ENCODE assay signal across 22 mouse cellular contexts in the genomic region with DNA sequence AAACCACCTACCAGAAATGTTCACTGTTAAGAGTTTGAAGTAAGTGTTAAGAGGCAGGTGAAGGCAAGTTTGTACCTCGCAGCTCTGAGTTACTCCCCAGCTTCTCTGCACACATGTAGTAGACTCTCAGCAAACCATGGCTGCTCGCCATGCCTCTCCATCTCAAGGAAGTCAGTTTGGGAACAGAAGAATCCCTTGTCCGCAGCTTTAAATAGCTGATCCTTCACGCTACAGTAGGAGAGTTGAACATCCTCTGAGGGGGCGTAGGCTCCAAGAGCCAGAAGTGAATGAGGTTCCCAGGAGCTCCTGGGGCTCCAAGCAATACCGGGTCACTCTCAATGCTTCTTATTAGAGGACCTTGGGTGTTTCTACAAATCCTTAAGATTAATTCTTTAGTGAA.
"Had no signal": no experiment of that assay in that cellular context is flagged by ENCODE, and none has a peak within 500 bp of the region (broad histone marks: within the 10 kb centered on the region; RNA-seq: fewer than 3 reads in every experiment).

No protein-coding gene starts in this region.

- DNase-seq: heart, postnatal 10 days; heart, postnatal 14 days; heart, postnatal 36 days; heart, postnatal 4 days; kidney, adult 11 months; kidney, adult 18-20 months; kidney, adult 2 months; kidney, adult 8-10 months; kidney, adult 9 months; kidney, postnatal 10 days; kidney, postnatal 14 days; kidney, postnatal 25 days; kidney, postnatal 36 days; kidney, postnatal 4 days; layer of hippocampus, adult 9-11 months; layer of hippocampus, postnatal 36 days had no signal

- ATAC-seq: hindbrain, embryonic 16.5 days; hindbrain, postnatal 0 days; inflammation-experienced regulatory T-cells, adult 6 months; intestine, embryonic 15.5 days; intestine, embryonic 16.5 days; intestine, postnatal 0 days had no signal
